Mouse (Mus musculus): ENCODE data around the gene Ranbp17. TPM values are rescaled to one million over a fixed set of nuclear protein-coding genes. Genes with fewer than 3 reads are reported as not detected.

Ranbp17 gene
- polyA plus RNA-seq, 1 experiment from 2014 or later: 9.4 TPM

GRCm38 (mm10) chr11:33203383-33204328, 309.9 kb downstream of the Ranbp17 start, which contains the start of gene Tlx3:
Gene Tlx3 (minus strand): TSS chr11:33203589.
- Histone ChIP-seq H3K4me2 (ENCODE audit: low read length) (peak within 1 kb of the TSS; percentile 52), H3K27me3 (replicated peaks; ENCODE audit: control insufficient read depth, insufficient read depth, low read length) (peaks cover 70% of the 10 kb centered on the region), H3K4me1 (replicated peaks; ENCODE audit: control insufficient read depth, insufficient read depth, low read length) (peaks cover 31% of the 10 kb centered on the region), H3K4me3 (replicated peaks; ENCODE audit: low read length) (peak within 1 kb of the TSS; percentile 33), H3K9me3 (ENCODE audit: control insufficient read depth, low read length) (no peaks in the 10 kb centered on the region), H3K9ac (replicated peaks; ENCODE audit: low read depth, low read length) (no peak within 1 kb of the TSS), H3K27ac (ENCODE audit: low read length) (no peak within 1 kb of the TSS), H3K36me3 (ENCODE audit: control insufficient read depth, insufficient read depth) (no peaks in the 10 kb centered on the region)
- ATAC-seq: peak; percentile 57
- under 1% methylated on average over 81 of the region's 81 CpGs for WGBS

DNA sequence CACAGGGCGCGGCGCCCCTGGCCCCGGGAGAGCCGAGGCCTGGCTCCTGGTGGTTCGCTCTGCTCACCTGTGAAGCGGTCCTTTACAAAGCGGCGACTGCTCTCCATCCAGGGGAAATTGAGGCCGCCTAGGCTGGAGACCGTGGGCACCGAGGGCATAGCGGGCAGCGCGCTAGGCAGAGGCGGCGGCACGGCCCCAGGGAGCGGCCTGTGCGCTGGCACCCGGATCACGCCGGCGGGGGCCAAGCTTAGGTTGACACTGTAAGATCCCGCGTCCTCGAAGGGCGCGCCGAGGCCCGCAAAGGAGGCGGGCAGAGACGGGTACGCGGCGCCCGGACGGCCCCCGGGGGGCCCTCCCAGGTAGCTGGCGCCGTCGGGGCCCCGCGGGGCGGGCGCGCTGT, 310.6 kb downstream of the Ranbp17 start:
- H3K4me3 ChIP-seq (replicated peaks; ENCODE audit: low read length): peak overlapping the region; percentile 33
- peak overlapping the region; percentile 52 for H3K4me2 ChIP-seq (ENCODE audit: low read length)
- no peaks in the 10 kb centered on the region for H3K36me3 ChIP-seq (ENCODE audit: control insufficient read depth, insufficient read depth)
- peaks cover 31% of the 10 kb centered on the region for H3K4me1 ChIP-seq (replicated peaks; ENCODE audit: control insufficient read depth, insufficient read depth, low read length)
- H3K27ac ChIP-seq (ENCODE audit: low read length): no peak overlapping the region
- H3K9me3 ChIP-seq (ENCODE audit: control insufficient read depth, low read length): no peaks in the 10 kb centered on the region; the same call in 1 of the 2 replicates
- peaks cover 77% of the 10 kb centered on the region for H3K27me3 ChIP-seq (replicated peaks; ENCODE audit: control insufficient read depth, insufficient read depth, low read length)
- under 1% methylated on average over 45 of the region's 47 CpGs for WGBS
- no peak overlapping the region for H3K9ac ChIP-seq (replicated peaks; ENCODE audit: low read depth, low read length)
- ATAC-seq: 0 out of 2 replicates have a peak, but pooled peaks have one; percentile 8

DNA sequence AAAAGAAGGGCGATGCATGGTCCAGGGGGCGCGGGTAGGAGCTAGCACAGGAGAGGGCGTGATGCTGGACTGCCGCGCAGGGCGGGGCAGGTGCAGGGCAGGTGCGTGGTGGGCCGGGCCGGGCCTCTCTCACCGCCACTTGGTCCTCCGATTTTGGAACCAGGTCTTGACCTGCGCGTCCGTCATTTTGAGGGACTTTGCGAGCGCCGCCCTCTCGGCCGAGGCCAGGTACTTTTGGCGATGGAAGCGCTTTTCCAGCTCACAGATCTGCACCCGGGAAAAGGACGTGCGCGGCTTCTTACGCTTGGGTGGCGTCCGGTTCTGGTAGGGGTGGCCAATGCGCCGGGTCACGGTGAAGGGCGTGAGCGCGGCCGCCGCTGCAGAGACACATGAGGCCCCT, 311.2 kb downstream of the Ranbp17 start:
- no peaks in the 10 kb centered on the region for H3K36me3 ChIP-seq (ENCODE audit: control insufficient read depth, insufficient read depth)
- no peak overlapping the region for H3K4me2 ChIP-seq (ENCODE audit: low read length)
- peaks cover 3% of the 10 kb centered on the region; the same call in 1 of the 2 replicates for H3K9me3 ChIP-seq (ENCODE audit: control insufficient read depth, low read length)
- no peak overlapping the region for H3K9ac ChIP-seq (replicated peaks; ENCODE audit: low read depth, low read length)
- peaks cover 79% of the 10 kb centered on the region for H3K27me3 ChIP-seq (replicated peaks; ENCODE audit: control insufficient read depth, insufficient read depth, low read length)
- ATAC-seq: no peak
- WGBS: under 1% methylated on average over 35 of the region's 37 CpGs
- H3K27ac ChIP-seq (ENCODE audit: low read length): no peak overlapping the region
- H3K4me3 ChIP-seq (replicated peaks; ENCODE audit: low read length): no peak overlapping the region
- peaks cover 31% of the 10 kb centered on the region for H3K4me1 ChIP-seq (replicated peaks; ENCODE audit: control insufficient read depth, insufficient read depth, low read length)

- H3K4me1 ChIP-seq (replicated peaks; ENCODE audit: control insufficient read depth, insufficient read depth, low read length): peaks cover 31% of the 10 kb centered on the region
- H3K9me3 ChIP-seq (ENCODE audit: control insufficient read depth, low read length): peaks cover 5% of the 10 kb centered on the region; the same call in 1 of the 2 replicates
- H3K27ac ChIP-seq (ENCODE audit: low read length): no peak overlapping the region
- H3K4me3 ChIP-seq (replicated peaks; ENCODE audit: low read length): peak overlapping the region; percentile 26; the same call in 1 of the 2 replicates
- H3K9ac ChIP-seq (replicated peaks; ENCODE audit: low read depth, low read length): no peak overlapping the region
- under 1% methylated on average over 19 of the region's 19 CpGs for WGBS
- peak overlapping the region; percentile 38 for H3K4me2 ChIP-seq (ENCODE audit: low read length)
- no peak for ATAC-seq
- H3K27me3 ChIP-seq (replicated peaks; ENCODE audit: control insufficient read depth, insufficient read depth, low read length): peaks cover 79% of the 10 kb centered on the region
- no peaks in the 10 kb centered on the region for H3K36me3 ChIP-seq (ENCODE audit: control insufficient read depth, insufficient read depth)
Measured at GRCm38 (mm10) chr11:33201626-33202010, 311.9 kb downstream of the Ranbp17 start.

DNA sequence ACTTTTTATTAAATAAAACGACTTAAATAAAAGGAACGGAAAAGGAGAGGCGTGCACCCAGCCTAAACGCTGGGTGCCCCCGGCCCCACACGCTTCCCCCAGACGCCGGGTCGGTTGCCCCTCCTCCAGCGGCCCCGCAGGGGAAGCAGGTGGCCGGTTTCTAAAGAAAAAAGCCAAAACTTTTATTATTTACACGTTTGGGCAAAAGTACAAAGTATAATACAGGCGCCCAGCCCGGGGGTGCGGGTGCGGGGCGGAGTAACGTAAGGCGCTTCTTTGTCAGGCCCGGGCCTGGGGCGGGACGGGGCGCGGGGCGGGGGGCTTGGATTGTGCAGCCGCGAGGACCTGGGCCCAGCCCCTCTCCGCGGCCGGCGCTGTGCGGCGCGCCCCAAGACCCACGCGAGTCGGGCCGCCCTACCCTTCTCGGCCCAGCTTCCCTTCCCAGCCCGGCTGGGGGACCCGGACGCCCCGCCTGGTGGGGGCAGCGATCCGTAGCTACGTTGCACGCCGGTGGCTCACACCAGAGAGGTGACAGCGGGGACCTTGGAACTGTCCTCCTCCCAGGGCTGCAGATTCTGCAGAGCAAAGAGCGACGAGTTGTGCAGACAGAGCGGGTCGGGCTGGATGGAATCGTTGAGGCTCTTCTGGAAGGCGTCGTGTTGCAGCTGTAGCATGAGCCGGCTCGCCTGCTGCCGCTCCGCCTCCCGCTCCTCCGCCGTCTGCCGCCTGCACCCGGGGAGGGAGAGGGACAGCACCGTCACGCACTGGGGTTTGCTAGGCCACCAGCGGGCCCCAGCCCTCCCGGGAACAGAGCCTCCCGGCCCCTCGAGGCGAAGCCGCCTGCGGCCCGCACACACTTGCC, 312.6 kb downstream of the Ranbp17 start:
- H3K27me3 ChIP-seq (replicated peaks; ENCODE audit: control insufficient read depth, insufficient read depth, low read length): peaks cover 77% of the 10 kb centered on the region
- ATAC-seq: peak; percentile 57
- WGBS: under 1% methylated on average over 59 of the region's 76 CpGs

DNA sequence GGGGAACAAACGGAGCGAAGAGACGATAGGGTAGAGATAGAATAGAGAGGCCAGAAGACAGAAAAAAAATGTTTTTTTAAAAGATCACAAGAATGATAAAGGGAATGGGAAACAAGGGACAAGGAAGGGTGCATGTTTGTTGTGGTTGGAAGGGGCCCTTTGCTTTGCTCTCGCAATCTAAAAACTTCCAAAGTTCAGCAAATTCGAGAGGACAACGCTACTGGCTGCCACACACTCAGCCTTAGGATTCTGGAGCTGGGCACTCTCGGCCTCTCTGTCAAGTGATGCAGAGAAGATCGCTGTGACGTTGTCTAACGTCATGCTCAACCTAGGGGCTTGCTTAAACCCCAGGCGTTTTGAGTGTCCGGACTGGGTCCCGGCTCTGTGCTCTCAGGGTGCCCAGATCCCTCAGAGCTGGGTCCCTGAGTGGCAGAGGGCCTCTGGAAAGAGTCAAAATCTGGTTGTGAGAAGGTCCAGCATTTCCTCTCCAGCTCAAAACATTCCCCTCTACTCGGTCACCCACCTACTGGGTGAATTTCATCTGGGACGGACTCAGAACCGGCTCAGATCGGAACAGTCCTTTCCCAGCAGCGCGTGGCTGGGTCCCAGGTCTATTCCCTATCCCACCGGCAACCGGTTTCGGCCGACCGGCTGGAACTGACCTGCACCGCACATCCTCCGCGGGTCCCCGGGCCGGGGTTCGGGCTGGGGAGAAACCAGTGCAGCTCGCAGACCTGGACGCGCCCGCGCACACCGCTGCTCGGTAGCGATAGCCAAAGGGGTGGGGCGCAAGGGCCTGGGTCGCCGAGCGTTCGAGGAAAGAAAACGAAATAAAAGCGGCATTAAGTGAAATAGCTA, 313.4 kb downstream of the Ranbp17 start:
- Histone ChIP-seq H3K27me3 (replicated peaks; ENCODE audit: control insufficient read depth, insufficient read depth, low read length) (peaks cover 78% of the 10 kb centered on the region), H3K9ac (replicated peaks; ENCODE audit: low read depth, low read length) (no peak overlapping the region), H3K4me2 (ENCODE audit: low read length) (peak overlapping the region; percentile 38; the same call in 1 of the 2 replicates), H3K9me3 (ENCODE audit: control insufficient read depth, low read length) (peaks cover 5% of the 10 kb centered on the region; the same call in 1 of the 2 replicates), H3K4me3 (replicated peaks; ENCODE audit: low read length) (peak overlapping the region; percentile 26; the same call in 1 of the 2 replicates), H3K36me3 (ENCODE audit: control insufficient read depth, insufficient read depth) (no peaks in the 10 kb centered on the region), H3K4me1 (replicated peaks; ENCODE audit: control insufficient read depth, insufficient read depth, low read length) (peaks cover 31% of the 10 kb centered on the region), H3K27ac (ENCODE audit: low read length) (no peak overlapping the region)
- no peak for ATAC-seq
- WGBS: under 1% methylated on average over 45 of the region's 45 CpGs

More for the DNA sequence above, 312.6 kb downstream of the Ranbp17 start:
- peak overlapping the region; percentile 26 for H3K4me3 ChIP-seq (replicated peaks; ENCODE audit: low read length)
- H3K36me3 ChIP-seq (ENCODE audit: control insufficient read depth, insufficient read depth): no peaks in the 10 kb centered on the region
- H3K4me1 ChIP-seq (replicated peaks; ENCODE audit: control insufficient read depth, insufficient read depth, low read length): peaks cover 31% of the 10 kb centered on the region
- H3K9ac ChIP-seq (replicated peaks; ENCODE audit: low read depth, low read length): no peak overlapping the region
- no peak overlapping the region for H3K27ac ChIP-seq (ENCODE audit: low read length)
- H3K9me3 ChIP-seq (ENCODE audit: control insufficient read depth, low read length): peaks cover 5% of the 10 kb centered on the region; the same call in 1 of the 2 replicates
- peak overlapping the region; percentile 38 for H3K4me2 ChIP-seq (ENCODE audit: low read length)

DNA sequence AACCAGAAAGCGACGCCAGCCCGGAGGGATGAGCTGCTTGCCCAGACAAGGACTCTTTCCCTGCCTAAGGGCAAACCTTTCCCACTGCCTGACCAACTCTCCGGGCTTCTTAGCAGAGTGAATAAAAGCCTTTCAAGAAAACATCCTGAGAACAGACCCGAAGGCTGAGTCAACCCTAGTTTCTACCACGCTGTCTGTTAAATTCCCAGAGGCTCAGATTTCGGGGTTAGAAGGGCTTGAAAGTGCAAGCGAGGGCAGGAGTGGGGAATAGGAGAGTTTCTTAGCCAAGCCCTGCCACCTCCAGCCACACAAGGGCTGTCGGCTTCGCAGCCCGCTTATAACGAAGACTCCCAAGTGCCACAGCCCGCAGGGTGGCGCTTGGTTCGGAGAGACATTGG, 314.4 kb downstream of the Ranbp17 start:
- H3K9me3 ChIP-seq (ENCODE audit: control insufficient read depth, low read length): peaks cover 5% of the 10 kb centered on the region; the same call in 1 of the 2 replicates
- H3K4me3 ChIP-seq (replicated peaks; ENCODE audit: low read length): no peak overlapping the region
- H3K4me1 ChIP-seq (replicated peaks; ENCODE audit: control insufficient read depth, insufficient read depth, low read length): peaks cover 31% of the 10 kb centered on the region
- H3K4me2 ChIP-seq (ENCODE audit: low read length): no peak overlapping the region
- H3K36me3 ChIP-seq (ENCODE audit: control insufficient read depth, insufficient read depth): no peaks in the 10 kb centered on the region
- no peak for ATAC-seq
- H3K27me3 ChIP-seq (replicated peaks; ENCODE audit: control insufficient read depth, insufficient read depth, low read length): peaks cover 80% of the 10 kb centered on the region
- no peak overlapping the region for H3K27ac ChIP-seq (ENCODE audit: low read length)
- 2% methylated on average over 15 of the region's 15 CpGs for WGBS
- H3K9ac ChIP-seq (replicated peaks; ENCODE audit: low read depth, low read length): no peak overlapping the region

GRCm38 (mm10) chr11:33198351-33199116, 315.0 kb downstream of the Ranbp17 start:
- Histone ChIP-seq H3K4me1 (replicated peaks; ENCODE audit: control insufficient read depth, insufficient read depth, low read length) (peaks cover 29% of the 10 kb centered on the region), H3K36me3 (ENCODE audit: control insufficient read depth, insufficient read depth) (no peaks in the 10 kb centered on the region), H3K27me3 (replicated peaks; ENCODE audit: control insufficient read depth, insufficient read depth, low read length) (peaks cover 83% of the 10 kb centered on the region), H3K4me2 (ENCODE audit: low read length) (no peak overlapping the region), H3K9me3 (ENCODE audit: control insufficient read depth, low read length) (peaks cover 5% of the 10 kb centered on the region; the same call in 1 of the 2 replicates), H3K4me3 (replicated peaks; ENCODE audit: low read length) (no peak overlapping the region), H3K9ac (replicated peaks; ENCODE audit: low read depth, low read length) (no peak overlapping the region), H3K27ac (ENCODE audit: low read length) (no peak overlapping the region)
- no peak for ATAC-seq
- 14% methylated on average over 22 of the region's 22 CpGs for WGBS

All from forebrain, embryonic 16.5 days (tissue).